Mouse (Mus musculus) neural tube, embryonic 11.5 days (tissue): ENCODE results near the gene Mmp14. TPM values are rescaled to one million over a fixed set of nuclear protein-coding genes. Genes with fewer than 3 reads are reported as not detected.
A peak's percentile ranks its signal among the peaks of the same experiment; 100 is the strongest.

Source experiments
- ATAC-seq: fragments of 200-750 bp; cut with Nextera tagmentation; 2 replicates; pipeline ENCODE4 v1.8.0; 2017; ENCODE audit warnings: moderate number of reproducible peaks, mild to moderate bottlenecking, moderate TSS enrichment, moderate library complexity; ENCODE audit not compliant: insufficient read depth, low FRiP score, low TSS enrichment
- DNase-seq: peaks from one replicate; pipeline ENCODE4 v3.0.0-alpha.2; 2015; ENCODE audit warnings: low spot score
- H3K27ac ChIP-seq: fragments of 300-500 bp; sonication (generic); 2 replicates; pipeline ENCODE4 v1.5.1; 2014; ENCODE audit warnings: low read depth, mild to moderate bottlenecking, low read length
- H3K27me3 ChIP-seq: fragments of 300-500 bp; sonication (generic); 2 replicates; pipeline ENCODE4 v1.6.1; 2014; ENCODE audit warnings: mild to moderate bottlenecking, low read length, mixed read lengths; ENCODE audit not compliant: control insufficient read depth, insufficient read depth
- H3K36me3 ChIP-seq: fragments of 300-500 bp; sonication (generic); 2 replicates; pipeline ENCODE4 v1.6.1; 2014; ENCODE audit warnings: mild to moderate bottlenecking, low read length, moderate library complexity, mixed read lengths; ENCODE audit not compliant: control insufficient read depth, insufficient read depth
- H3K4me1 ChIP-seq: fragments of 300-500 bp; sonication (generic); 2 replicates; pipeline ENCODE4 v1.6.1; 2014; ENCODE audit warnings: low read length, mixed read lengths; ENCODE audit not compliant: control insufficient read depth, insufficient read depth
- H3K4me2 ChIP-seq: fragments of 300-500 bp; sonication (generic); 2 replicates; pipeline ENCODE4 v1.6.1; 2014; ENCODE audit warnings: low read depth, mild to moderate bottlenecking, moderate library complexity
- H3K4me3 ChIP-seq: fragments of 300-500 bp; sonication (generic); 2 replicates; pipeline ENCODE4 v1.5.1; 2014; ENCODE audit warnings: low read depth, low read length
- H3K9ac ChIP-seq: fragments of 300-500 bp; sonication (generic); 2 replicates; pipeline ENCODE4 v1.6.1; 2014; ENCODE audit warnings: mild to moderate bottlenecking, low read length
- H3K9me3 ChIP-seq: fragments of 300-500 bp; sonication (generic); 2 replicates; pipeline ENCODE4 v1.6.1; 2016; ENCODE audit warnings: low read length; ENCODE audit not compliant: control insufficient read depth
- WGBS: fragments of 180-500 bp; shearing (Covaris S2); extraction: QIAGEN DNeasy Blood & Tissue Kit; methylation state at CpG from one replicate; pipeline ENCODE4 v1.1.7; 2014; 5-methylcytosine and 5-hydroxymethylcytosine counted together
- polyA plus RNA-seq: library from polyadenylated mRNA; unstranded; fragments of >200 nt; fragmentation: Nextera tagmentation; extraction: Ambion mirVana; gene quantifications from 2 replicates; pipeline ENCODE4 v1.2.1, GENCODE M21; 2014

Gene Mmp14
- polyA plus RNA-seq, 1 experiment from 2014 or later, result 70.6 TPM

DNA sequence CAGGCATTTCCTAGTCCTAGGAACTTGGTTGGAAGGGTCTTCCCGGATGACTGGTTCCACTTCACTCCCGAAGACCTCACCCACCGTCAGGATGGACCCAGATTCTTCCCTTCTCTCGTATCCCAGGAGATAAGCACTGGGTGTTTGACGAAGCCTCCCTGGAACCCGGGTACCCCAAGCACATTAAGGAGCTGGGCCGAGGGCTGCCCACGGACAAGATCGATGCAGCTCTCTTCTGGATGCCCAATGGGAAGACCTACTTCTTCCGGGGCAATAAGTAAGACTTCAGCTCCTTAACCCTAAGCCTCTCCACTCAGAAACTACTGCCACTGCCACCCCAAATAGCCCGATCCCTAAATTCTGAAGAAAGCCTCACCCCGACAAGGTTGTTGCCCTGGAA is 7.7 kb downstream of the Mmp14 start:
- Histone ChIP-seq H3K4me3 (no peak overlapping the region), H3K27me3 (no peaks in the 10 kb centered on the region), H3K4me1 (peaks cover 3% of the 10 kb centered on the region; the same call in 1 of the 2 replicates), H3K9ac (no peak overlapping the region), H3K27ac (no peak overlapping the region), H3K4me2 (no peak overlapping the region), H3K36me3 (no peaks in the 10 kb centered on the region), H3K9me3 (no peaks in the 10 kb centered on the region)
- WGBS, result 91% methylated on average over 12 of the region's 12 CpGs
- ATAC-seq (no peak), DNase-seq (no peak)

GRCm38 (mm10) chr14:54439610-54440009 is 8.2 kb downstream of the Mmp14 start:
- ATAC-seq (no peak), DNase-seq (no peak)
- Histone ChIP-seq H3K9ac (no peak overlapping the region), H3K27me3 (no peaks in the 10 kb centered on the region), H3K9me3 (no peaks in the 10 kb centered on the region), H3K4me3 (no peak overlapping the region), H3K27ac (no peak overlapping the region), H3K4me1 (peaks cover 3% of the 10 kb centered on the region; the same call in 1 of the 2 replicates), H3K36me3 (no peaks in the 10 kb centered on the region), H3K4me2 (no peak overlapping the region)
- 61% methylated on average over 7 of the region's 7 CpGs for WGBS

GRCm38 (mm10) chr14:54440538-54440937 is 9.1 kb downstream of the Mmp14 start:
- Histone ChIP-seq H3K4me1 (peaks cover 3% of the 10 kb centered on the region; the same call in 1 of the 2 replicates), H3K4me3 (no peak overlapping the region), H3K9ac (no peak overlapping the region), H3K36me3 (no peaks in the 10 kb centered on the region), H3K4me2 (no peak overlapping the region), H3K9me3 (no peaks in the 10 kb centered on the region), H3K27ac (no peak overlapping the region), H3K27me3 (no peaks in the 10 kb centered on the region)
- ATAC-seq (no peak), DNase-seq (no peak)
- 94% methylated on average over 14 of the region's 14 CpGs for WGBS

DNA sequence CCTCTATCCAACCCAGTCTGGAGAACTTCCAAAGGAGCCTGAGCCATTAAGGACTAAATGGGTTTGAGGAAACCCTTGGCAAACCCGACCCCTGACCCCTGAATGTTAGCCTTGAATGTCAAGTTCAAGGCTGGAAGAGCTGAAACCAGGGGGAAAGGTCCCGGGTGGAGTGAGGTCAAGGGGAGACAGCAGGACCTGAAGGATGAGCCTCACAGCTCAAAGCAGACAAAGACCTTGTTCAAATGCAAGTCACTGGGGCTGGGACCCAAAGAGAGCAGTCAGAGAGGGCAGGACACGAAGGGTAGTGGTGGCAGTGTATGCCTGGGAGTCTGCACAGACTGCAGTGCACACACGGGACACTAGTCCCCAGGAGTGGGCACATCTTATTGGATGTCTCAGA is 10.0 kb downstream of the Mmp14 start:
- WGBS, result 84% methylated on average over 4 of the region's 4 CpGs
- Histone ChIP-seq H3K4me2 (no peak overlapping the region), H3K4me3 (no peak overlapping the region), H3K36me3 (no peaks in the 10 kb centered on the region), H3K9me3 (no peaks in the 10 kb centered on the region), H3K9ac (no peak overlapping the region), H3K4me1 (peaks cover 3% of the 10 kb centered on the region; the same call in 1 of the 2 replicates), H3K27ac (no peak overlapping the region), H3K27me3 (no peaks in the 10 kb centered on the region)
- DNase-seq (no peak), ATAC-seq (no peak)

- 89% methylated on average over 3 of the region's 3 CpGs for WGBS
- ATAC-seq (no peak), DNase-seq (no peak)
- Histone ChIP-seq H3K4me1 (peaks cover 3% of the 10 kb centered on the region; the same call in 1 of the 2 replicates), H3K9ac (no peak overlapping the region), H3K27me3 (no peaks in the 10 kb centered on the region), H3K9me3 (no peaks in the 10 kb centered on the region), H3K27ac (no peak overlapping the region), H3K36me3 (no peaks in the 10 kb centered on the region), H3K4me2 (no peak overlapping the region), H3K4me3 (no peak overlapping the region)
Measured at GRCm38 (mm10) chr14:54442548-54442947, 11.1 kb downstream of the Mmp14 start.

DNA sequence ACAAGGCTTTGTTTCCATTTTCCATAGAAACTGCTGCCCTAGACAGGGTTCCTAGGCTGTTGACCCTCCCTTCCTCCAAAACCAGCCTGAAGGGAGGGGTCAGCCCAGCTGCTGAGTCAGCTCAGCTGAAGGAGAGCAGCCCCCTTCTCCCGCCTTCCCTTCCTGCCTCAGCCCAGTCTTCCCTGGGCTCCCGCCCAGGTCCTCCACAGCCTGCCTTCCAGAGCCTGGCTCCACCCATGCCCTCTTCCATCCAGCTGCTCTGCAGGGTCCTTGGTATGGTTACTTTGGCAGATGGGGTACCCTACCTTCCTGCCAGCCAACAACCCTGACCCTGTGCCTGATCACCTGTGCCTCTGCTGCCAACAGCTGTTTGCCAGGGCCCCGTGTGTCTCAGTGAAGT is 11.8 kb downstream of the Mmp14 start:
- DNase-seq (no peak), ATAC-seq (no peak)
- no peaks in the 10 kb centered on the region for H3K36me3 ChIP-seq
- no peak overlapping the region for H3K4me3 ChIP-seq
- no peaks in the 10 kb centered on the region for H3K27me3 ChIP-seq
- no peak overlapping the region for H3K27ac ChIP-seq
- H3K4me1 ChIP-seq, result peaks cover 3% of the 10 kb centered on the region; the same call in 1 of the 2 replicates
- no peaks in the 10 kb centered on the region for H3K9me3 ChIP-seq
- H3K9ac ChIP-seq, result no peak overlapping the region
- WGBS, result 12% methylated on average over 3 of the region's 3 CpGs
- no peak overlapping the region for H3K4me2 ChIP-seq

DNA sequence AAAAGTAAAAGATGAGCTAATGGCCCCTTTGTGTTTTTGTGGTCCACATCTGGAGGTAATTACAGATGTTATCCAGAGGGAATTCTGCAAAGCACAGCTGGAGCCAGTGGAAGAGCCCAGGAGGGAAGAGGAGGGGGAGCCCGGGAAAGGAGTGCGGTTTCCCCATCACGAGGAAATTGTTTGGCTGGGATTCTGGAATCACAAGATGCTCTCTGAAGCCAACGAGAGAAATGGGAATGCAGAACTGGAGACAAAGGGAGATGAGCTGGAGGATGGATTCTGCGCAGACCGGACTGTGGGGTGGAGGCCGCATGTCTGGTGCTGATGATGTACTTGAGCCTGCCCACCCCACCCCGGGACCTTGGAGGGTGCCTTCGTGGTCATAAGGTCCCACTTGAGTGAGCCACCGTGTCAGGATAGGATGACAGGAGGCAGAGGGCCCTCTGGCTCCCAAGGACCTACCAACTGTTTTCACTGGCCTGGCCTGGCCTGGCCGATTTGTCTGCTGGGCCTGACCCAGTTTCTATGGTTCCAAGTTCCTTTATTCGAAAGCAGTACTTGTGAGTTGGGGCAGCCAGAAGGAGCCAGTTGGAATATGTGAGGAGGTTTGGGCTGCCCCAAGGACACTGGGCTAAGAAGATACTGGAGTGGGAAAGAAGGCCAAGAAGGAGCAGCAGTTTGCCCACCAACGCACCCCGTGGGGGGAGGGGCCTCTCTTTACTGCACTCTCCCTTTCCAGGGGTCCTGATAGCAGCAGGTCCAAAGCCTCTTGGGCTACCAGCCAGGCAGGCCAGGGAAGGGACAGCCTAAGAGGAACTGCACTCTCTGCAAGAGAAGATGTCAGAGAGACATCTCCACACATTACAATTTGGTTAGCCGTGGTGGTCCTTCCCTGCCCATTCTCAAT is 12.6 kb downstream of the Mmp14 start:
- ATAC-seq (no peak), DNase-seq (no peak)
- H3K36me3 ChIP-seq, result no peaks in the 10 kb centered on the region
- no peak overlapping the region for H3K4me2 ChIP-seq
- no peaks in the 10 kb centered on the region for H3K27me3 ChIP-seq
- H3K9ac ChIP-seq, result peak overlapping the region; percentile 18; the same call in 1 of the 2 replicates
- no peaks in the 10 kb centered on the region for H3K9me3 ChIP-seq
- peaks cover 3% of the 10 kb centered on the region; the same call in 1 of the 2 replicates for H3K4me1 ChIP-seq
- H3K4me3 ChIP-seq, result no peak overlapping the region
- no peak overlapping the region for H3K27ac ChIP-seq
- WGBS, result 61% methylated on average over 15 of the region's 15 CpGs

- Histone ChIP-seq H3K9me3 (no peaks in the 10 kb centered on the region), H3K4me1 (peaks cover 3% of the 10 kb centered on the region; the same call in 1 of the 2 replicates), H3K36me3 (no peaks in the 10 kb centered on the region), H3K4me2 (no peak overlapping the region), H3K9ac (no peak overlapping the region), H3K27ac (no peak overlapping the region), H3K4me3 (no peak overlapping the region), H3K27me3 (no peaks in the 10 kb centered on the region)
- WGBS, result 79% methylated on average over 3 of the region's 3 CpGs
- DNase-seq (no peak), ATAC-seq (no peak)
Measured at GRCm38 (mm10) chr14:54445476-54445875, 14.1 kb downstream of the Mmp14 start.

- H3K9me3 ChIP-seq, result no peaks in the 10 kb centered on the region
- H3K4me2 ChIP-seq, result no peak overlapping the region
- no peaks in the 10 kb centered on the region for H3K27me3 ChIP-seq
- no peaks in the 10 kb centered on the region for H3K36me3 ChIP-seq
- ATAC-seq (no peak), DNase-seq (no peak)
- H3K9ac ChIP-seq, result no peak overlapping the region
- H3K27ac ChIP-seq, result no peak overlapping the region
- no peaks in the 10 kb centered on the region for H3K4me1 ChIP-seq
- 92% methylated on average over 9 of the region's 9 CpGs for WGBS
- H3K4me3 ChIP-seq, result no peak overlapping the region
Measured at GRCm38 (mm10) chr14:54453566-54453965, 22.2 kb downstream of the Mmp14 start.
